Mouse (Mus musculus) midbrain, embryonic 11.5 days (tissue): ENCODE results near the gene Srxn1. TPM values are rescaled to one million over a fixed set of nuclear protein-coding genes. Genes with fewer than 3 reads are reported as not detected.

Experiments used
- ATAC-seq: fragments of 200-750 bp; cut with Nextera tagmentation; 2 replicates; pipeline ENCODE4 v1.8.0; 2017; ENCODE audit warnings: moderate TSS enrichment, moderate library complexity; ENCODE audit not compliant: low FRiP score
- DNase-seq: peaks from one replicate; pipeline ENCODE4 v3.0.0; 2015; ENCODE audit warnings: low spot score; ENCODE audit errors: missing footprints
- H3K27ac ChIP-seq: fragments of 300-500 bp; sonication (generic); 2 replicates; pipeline ENCODE4 v1.5.1; 2014; ENCODE audit warnings: low read depth, low read length
- H3K27me3 ChIP-seq: fragments of 300-500 bp; sonication (generic); 2 replicates; pipeline ENCODE4 v1.6.1; 2014; ENCODE audit warnings: mild to moderate bottlenecking, low read length, moderate library complexity, mixed read lengths; ENCODE audit not compliant: control insufficient read depth, insufficient read depth
- H3K36me3 ChIP-seq: fragments of 300-500 bp; sonication (generic); 2 replicates; pipeline ENCODE4 v1.6.1; 2014; ENCODE audit warnings: mild to moderate bottlenecking, low read length, moderate library complexity, mixed read lengths; ENCODE audit not compliant: control insufficient read depth, insufficient read depth
- H3K4me1 ChIP-seq: fragments of 300-500 bp; sonication (generic); 2 replicates; pipeline ENCODE4 v1.6.1; 2014; ENCODE audit warnings: low read length; ENCODE audit not compliant: control insufficient read depth, insufficient read depth
- H3K4me2 ChIP-seq: fragments of 300-500 bp; sonication (generic); 2 replicates; pipeline ENCODE4 v1.6.1; 2014; ENCODE audit warnings: mild to moderate bottlenecking, moderate library complexity
- H3K4me3 ChIP-seq: fragments of 300-500 bp; sonication (generic); 2 replicates; pipeline ENCODE4 v1.5.1; 2014; ENCODE audit warnings: low read depth, low read length
- H3K9ac ChIP-seq: fragments of 300-500 bp; sonication (generic); 2 replicates; pipeline ENCODE4 v1.6.1; 2014; ENCODE audit warnings: low read length
- H3K9me3 ChIP-seq: fragments of 300-500 bp; sonication (generic); 2 replicates; pipeline ENCODE4 v1.6.1; 2016; ENCODE audit warnings: low read length; ENCODE audit not compliant: control insufficient read depth
- WGBS: fragments of 180-500 bp; shearing (Covaris S2); extraction: QIAGEN DNeasy Blood & Tissue Kit; methylation state at CpG from one replicate; pipeline ENCODE4 v1.1.7; 2014; 5-methylcytosine and 5-hydroxymethylcytosine counted together
- polyA plus RNA-seq: library from polyadenylated mRNA; unstranded; fragments of >200 nt; fragmentation: Nextera tagmentation; extraction: Ambion mirVana; gene quantifications from 2 replicates; pipeline ENCODE4 v1.2.1, GENCODE M21; 2014

Gene Srxn1
- polyA plus RNA-seq, 1 experiment from 2014 or later, result 14.6 TPM

GRCm38 (mm10) chr2:152109386-152109785 lies 4.1 kb downstream of the Srxn1 start:
- no peaks in the 10 kb centered on the region; the same call in 1 of the 2 replicates for H3K36me3 ChIP-seq
- no peak overlapping the region for H3K27ac ChIP-seq
- H3K9ac ChIP-seq, result no peak overlapping the region
- no peaks in the 10 kb centered on the region for H3K27me3 ChIP-seq
- no peak for DNase-seq
- H3K4me3 ChIP-seq, result no peak overlapping the region
- WGBS, result 81% methylated on average over 5 of the region's 5 CpGs
- no peaks in the 10 kb centered on the region for H3K9me3 ChIP-seq
- no peak overlapping the region for H3K4me2 ChIP-seq
- peaks cover 9% of the 10 kb centered on the region for H3K4me1 ChIP-seq
- ATAC-seq, result no peak

DNA sequence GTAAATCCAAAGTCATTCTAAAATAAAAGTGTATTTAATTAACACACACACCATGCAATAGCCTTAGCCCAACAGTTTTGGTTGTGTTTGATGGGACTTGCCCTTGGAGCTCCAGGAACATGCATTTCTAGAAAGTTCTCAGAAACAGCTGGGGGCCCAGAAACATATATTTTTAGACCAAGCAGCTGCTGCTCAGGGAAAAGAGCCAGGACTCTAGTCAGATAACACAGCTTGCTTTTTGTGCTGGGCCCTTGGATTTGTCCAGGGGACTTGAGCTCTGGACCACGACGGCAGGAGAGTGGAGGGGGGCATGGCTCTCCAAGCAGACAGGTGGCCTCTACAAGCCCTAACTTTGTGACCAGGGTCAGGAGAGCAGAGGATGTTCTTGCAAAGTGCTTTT lies 6.0 kb downstream of the Srxn1 start:
- DNase-seq (no peak), ATAC-seq (no peak)
- H3K36me3 ChIP-seq, result no peaks in the 10 kb centered on the region; the same call in 1 of the 2 replicates
- no peaks in the 10 kb centered on the region for H3K27me3 ChIP-seq
- H3K4me1 ChIP-seq, result peaks cover 14% of the 10 kb centered on the region
- no peaks in the 10 kb centered on the region for H3K9me3 ChIP-seq
- no peak overlapping the region for H3K4me2 ChIP-seq
- no peak overlapping the region for H3K27ac ChIP-seq
- H3K4me3 ChIP-seq, result no peak overlapping the region
- WGBS, result 72% methylated on average over 2 of the region's 2 CpGs
- no peak overlapping the region for H3K9ac ChIP-seq

DNA sequence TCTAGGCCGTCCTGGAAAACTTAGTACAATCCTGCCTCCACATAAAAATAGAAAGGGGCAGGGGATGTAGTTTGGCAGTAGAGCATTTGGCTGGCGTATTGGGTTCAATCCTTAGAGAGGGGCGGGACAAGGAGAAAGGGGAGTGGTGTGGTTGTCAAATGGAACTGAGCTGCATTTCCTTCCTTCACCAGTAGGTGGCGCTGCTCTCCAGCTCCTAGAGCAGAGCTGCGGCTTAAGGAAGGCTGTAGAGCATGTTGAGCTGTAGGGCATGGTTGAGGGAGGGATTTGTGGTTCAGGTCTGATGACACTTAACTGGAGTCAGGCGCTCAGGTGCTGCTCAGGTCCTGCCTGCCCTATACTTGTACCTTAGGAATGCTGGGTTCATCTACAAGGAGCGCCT lies 6.6 kb downstream of the Srxn1 start:
- Histone ChIP-seq H3K27me3 (no peaks in the 10 kb centered on the region), H3K9me3 (no peaks in the 10 kb centered on the region)
- 9% methylated on average over 7 of the region's 7 CpGs for WGBS

DNA sequence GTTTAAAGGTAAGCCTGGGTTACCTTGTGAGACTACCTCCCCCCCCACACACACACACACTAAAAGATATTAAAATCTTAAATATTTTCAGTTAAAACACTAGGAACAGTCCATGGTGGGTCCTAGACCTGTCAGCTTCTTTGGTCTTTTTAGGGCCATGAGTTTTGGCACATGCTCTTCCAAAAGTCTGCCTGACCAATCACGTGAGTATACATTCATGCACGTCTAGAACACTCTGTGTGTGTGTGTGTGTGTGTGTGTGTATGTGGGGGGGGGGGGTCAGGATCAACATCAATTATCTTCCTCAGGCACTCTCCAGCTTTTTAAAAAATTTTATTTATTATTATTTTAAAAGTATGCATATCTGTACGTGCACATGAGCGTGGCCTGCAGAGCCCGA lies 7.2 kb downstream of the Srxn1 start:
- Histone ChIP-seq H3K36me3 (no peaks in the 10 kb centered on the region; the same call in 1 of the 2 replicates), H3K4me1 (peaks cover 14% of the 10 kb centered on the region), H3K27ac (no peak overlapping the region), H3K9ac (no peak overlapping the region), H3K4me2 (no peak overlapping the region), H3K9me3 (no peaks in the 10 kb centered on the region), H3K27me3 (no peaks in the 10 kb centered on the region), H3K4me3 (no peak overlapping the region)
- 86% methylated on average over 5 of the region's 5 CpGs for WGBS
- DNase-seq (no peak), ATAC-seq (no peak)

More for the DNA sequence above, 6.6 kb downstream of the Srxn1 start:
- no peak overlapping the region for H3K4me3 ChIP-seq
- H3K27ac ChIP-seq, result no peak overlapping the region
- ATAC-seq, result peak; percentile 74
- H3K9ac ChIP-seq, result no peak overlapping the region
- peak; percentile 100 for DNase-seq
- peaks cover 14% of the 10 kb centered on the region for H3K4me1 ChIP-seq
- H3K4me2 ChIP-seq, result no peak overlapping the region
- no peaks in the 10 kb centered on the region; the same call in 1 of the 2 replicates for H3K36me3 ChIP-seq

DNA sequence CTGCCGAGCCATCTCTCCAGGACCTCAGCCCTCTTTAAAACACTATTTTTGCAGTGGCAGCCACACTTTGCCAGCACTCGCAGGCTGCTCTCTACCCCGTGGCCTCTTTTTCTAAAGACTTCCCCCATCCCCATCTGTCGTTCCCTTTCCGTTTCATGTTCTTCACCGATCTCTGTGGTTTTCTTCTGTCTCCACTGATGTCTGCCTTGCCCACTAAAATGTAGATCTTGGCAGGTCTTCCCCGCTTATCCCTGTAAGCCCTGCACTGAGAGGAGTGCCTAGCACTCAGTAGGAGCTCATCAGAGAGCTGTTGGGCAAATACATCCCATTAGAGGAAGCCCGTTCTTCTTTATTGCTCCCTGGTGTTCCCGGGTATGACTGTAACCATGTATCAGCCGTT lies 7.7 kb downstream of the Srxn1 start:
- WGBS, result 69% methylated on average over 10 of the region's 10 CpGs
- H3K4me2 ChIP-seq, result no peak overlapping the region
- no peak overlapping the region for H3K4me3 ChIP-seq
- H3K9me3 ChIP-seq, result no peaks in the 10 kb centered on the region
- H3K27me3 ChIP-seq, result no peaks in the 10 kb centered on the region
- H3K36me3 ChIP-seq, result no peaks in the 10 kb centered on the region
- ATAC-seq (no peak), DNase-seq (no peak)
- H3K4me1 ChIP-seq, result peaks cover 14% of the 10 kb centered on the region
- H3K27ac ChIP-seq, result no peak overlapping the region
- no peak overlapping the region for H3K9ac ChIP-seq

- no peaks in the 10 kb centered on the region for H3K27me3 ChIP-seq
- peak overlapping the region; percentile 46 for H3K9ac ChIP-seq
- WGBS, result 12% methylated on average over 34 of the region's 36 CpGs
- H3K4me2 ChIP-seq, result peak overlapping the region; percentile 48
- H3K27ac ChIP-seq, result no peak overlapping the region
- peaks cover 14% of the 10 kb centered on the region for H3K4me1 ChIP-seq
- peak; percentile 92 for DNase-seq
- H3K4me3 ChIP-seq, result peak overlapping the region; percentile 17
- no peaks in the 10 kb centered on the region for H3K9me3 ChIP-seq
- ATAC-seq, result peak; percentile 80
- no peaks in the 10 kb centered on the region for H3K36me3 ChIP-seq
Observed at GRCm38 (mm10) chr2:152114057-152114975, 9.0 kb downstream of the Srxn1 start.

GRCm38 (mm10) chr2:152117694-152118093 lies 12.4 kb downstream of the Srxn1 start:
- DNase-seq, result no peak
- no peak overlapping the region for H3K4me2 ChIP-seq
- no peaks in the 10 kb centered on the region for H3K27me3 ChIP-seq
- H3K4me1 ChIP-seq, result peaks cover 14% of the 10 kb centered on the region
- WGBS, result 92% methylated on average over 7 of the region's 7 CpGs
- no peaks in the 10 kb centered on the region for H3K9me3 ChIP-seq
- no peak overlapping the region for H3K27ac ChIP-seq
- H3K9ac ChIP-seq, result no peak overlapping the region
- H3K4me3 ChIP-seq, result no peak overlapping the region
- no peaks in the 10 kb centered on the region for H3K36me3 ChIP-seq
- ATAC-seq, result no peak

DNA sequence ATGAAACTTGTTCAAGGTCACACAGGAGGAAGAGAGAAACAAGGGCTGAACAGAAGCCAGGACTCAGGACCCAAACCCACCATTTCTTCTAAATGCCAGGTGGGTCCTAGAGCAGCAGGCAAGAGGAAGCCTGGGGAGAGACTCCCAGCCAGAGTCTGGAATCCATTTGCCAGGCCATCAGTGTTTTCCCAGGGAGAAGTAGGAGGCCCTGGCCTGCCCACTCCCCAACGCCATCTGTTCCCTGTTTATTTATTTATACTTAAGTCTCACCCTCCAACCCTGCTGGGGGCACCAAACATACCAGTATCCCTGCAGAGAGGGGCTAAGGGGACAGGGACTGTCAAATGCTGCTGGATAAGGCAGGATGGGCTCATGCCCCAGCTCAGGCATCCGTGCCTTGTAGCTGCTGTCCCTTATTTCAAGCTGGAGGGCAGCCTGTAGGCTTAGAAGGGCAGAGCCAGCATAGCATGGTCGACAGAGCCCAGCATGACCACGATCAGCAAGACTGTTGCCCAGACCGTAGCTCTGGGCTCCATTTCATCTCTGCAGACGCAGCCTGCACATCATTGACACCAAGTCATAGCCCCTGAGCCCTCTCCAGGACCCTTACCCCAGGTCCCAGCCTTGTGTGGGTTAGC lies 14.0 kb downstream of the Srxn1 start:
- H3K9me3 ChIP-seq, result no peaks in the 10 kb centered on the region
- ATAC-seq (no peak), DNase-seq (no peak)
- H3K27ac ChIP-seq, result no peak overlapping the region
- no peak overlapping the region for H3K4me2 ChIP-seq
- no peaks in the 10 kb centered on the region for H3K27me3 ChIP-seq
- H3K9ac ChIP-seq, result no peak overlapping the region
- H3K4me1 ChIP-seq, result peaks cover 11% of the 10 kb centered on the region
- 61% methylated on average over 6 of the region's 6 CpGs for WGBS
- no peaks in the 10 kb centered on the region for H3K36me3 ChIP-seq
- H3K4me3 ChIP-seq, result no peak overlapping the region

DNA sequence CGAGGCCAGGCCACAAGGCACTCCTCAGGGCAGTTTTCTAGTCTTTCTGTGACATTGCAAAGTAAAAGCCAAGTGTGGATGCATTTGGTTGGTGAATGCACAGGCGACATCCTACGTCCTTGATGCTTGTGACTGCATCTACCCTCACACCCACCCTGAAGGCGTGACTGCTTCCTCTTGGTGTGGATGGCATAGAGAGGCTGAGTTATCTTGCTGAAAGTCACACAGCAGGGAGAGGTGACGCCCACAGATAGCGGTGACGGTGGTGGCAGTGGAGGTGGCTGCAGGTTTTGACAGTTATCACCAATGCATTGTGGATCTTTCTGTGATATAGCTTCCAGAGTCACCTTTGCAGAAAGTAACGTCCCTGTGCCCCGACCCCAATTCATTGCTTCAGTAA lies 17.6 kb downstream of the Srxn1 start:
- Histone ChIP-seq H3K27ac (no peak overlapping the region), H3K9ac (no peak overlapping the region), H3K4me2 (no peak overlapping the region), H3K4me3 (no peak overlapping the region), H3K36me3 (no peaks in the 10 kb centered on the region), H3K9me3 (no peaks in the 10 kb centered on the region), H3K27me3 (no peaks in the 10 kb centered on the region), H3K4me1 (no peaks in the 10 kb centered on the region)
- WGBS, result 76% methylated on average over 9 of the region's 9 CpGs
- ATAC-seq (no peak), DNase-seq (no peak)
